Mouse (Mus musculus) MEL (cell line): ENCODE measurements at regions not wholly inside any gene's neighbourhood (a gene's known extent, or its start where the extent isn't known, plus 50 kb on each side); places are given as distances from the start of the nearest gene placed in this dataset.

Experiments used
- DNase-seq: peaks from one replicate; pipeline ENCODE4 v3.0.0; 2011; ENCODE audit warnings: low read depth, low spot score
- H3K27ac ChIP-seq: 2 replicates; pipeline ENCODE4 v1.5.1; 2012; ENCODE audit warnings: low read depth, mild to moderate bottlenecking, control low read depth, low read length, moderate library complexity; ENCODE audit not compliant: control insufficient read depth
- H3K27me3 ChIP-seq, 2 experiments: fragments of 150-350 bp in 1 of 2; sonication (generic) in 1 of 2; 2 replicates each; pipeline ENCODE4 v1.6.1; 2012; ENCODE audit warnings: low read length in 2 of 2, mild to moderate bottlenecking in 2 of 2, improper control_type of control experiment in 1 of 2, moderate library complexity in 1 of 2; ENCODE audit not compliant: insufficient read depth in 2 of 2, control insufficient read depth in 1 of 2
- H3K36me3 ChIP-seq, 2 experiments: 2 replicates each; pipeline ENCODE4 v1.6.1; 2012 to 2014; ENCODE audit warnings: low read length in 2 of 2, improper control_type of control experiment in 1 of 2, inconsistent platforms in 1 of 2, mild to moderate bottlenecking in 1 of 2; ENCODE audit not compliant: insufficient read depth in 2 of 2, control insufficient read depth in 1 of 2
- H3K4me1 ChIP-seq, 2 experiments: fragments of 150-350 bp in 1 of 2; sonication (generic) in 1 of 2; 2 replicates each; pipeline ENCODE4 v1.6.1; 2012; ENCODE audit warnings: low read length in 2 of 2, improper control_type of control experiment in 1 of 2, mild to moderate bottlenecking in 1 of 2; ENCODE audit not compliant: insufficient read depth in 2 of 2, control insufficient read depth in 1 of 2
- H3K4me3 ChIP-seq, 2 experiments: fragments of 150-350 bp in 1 of 2; sonication (generic) in 1 of 2; 2 replicates each; pipeline ENCODE4 v1.5.1; 2012; ENCODE audit warnings: low read depth in 2 of 2, low read length in 2 of 2, mild to moderate bottlenecking in 2 of 2, moderate library complexity in 2 of 2, control low read depth in 1 of 2, improper control_type of control experiment in 1 of 2; ENCODE audit not compliant: control insufficient read depth in 1 of 2, insufficient read depth in 1 of 2
- H3K79me2 ChIP-seq: 2 replicates; pipeline ENCODE4 v1.6.1; 2012; ENCODE audit warnings: mild to moderate bottlenecking, low read length, moderate library complexity; ENCODE audit not compliant: control insufficient read depth, poor library complexity, insufficient read depth
- H3K9ac ChIP-seq: 2 replicates; pipeline ENCODE4 v1.6.1; 2012; ENCODE audit warnings: low read depth, mild to moderate bottlenecking, control low read depth, low read length, moderate library complexity; ENCODE audit not compliant: control insufficient read depth, poor library complexity, severe bottlenecking
- H3K9me3 ChIP-seq: fragments of 150-350 bp; sonication (generic); replicated peaks from 2 replicates; pipeline ENCODE4 v1.6.1; 2012; ENCODE audit warnings: mild to moderate bottlenecking, low read length, improper control_type of control experiment, moderate library complexity; ENCODE audit not compliant: insufficient read depth
- CHD1 ChIP-seq: IDR thresholded peaks from 2 replicates; pipeline ENCODE4 v1.6.1; 2012; ENCODE audit warnings: low read depth, mild to moderate bottlenecking, inconsistent platforms, low read length, improper control_type of control experiment
- CTCF ChIP-seq, 3 experiments: IDR thresholded peaks in 2 of 3; conservative IDR thresholded peaks in 1 of 3; 2 replicates each; pipeline ENCODE4 v1.5.1; 2011 to 2012; ENCODE audit warnings: low read length in 3 of 3, low read depth in 2 of 3, mild to moderate bottlenecking in 2 of 3, improper control_type of control experiment in 1 of 3, inconsistent platforms in 1 of 3, mixed read lengths in 1 of 3, moderate library complexity in 1 of 3; ENCODE audit not compliant: control insufficient read depth in 1 of 3, insufficient read depth in 1 of 3, poor library complexity in 1 of 3, severe bottlenecking in 1 of 3
- EP300 ChIP-seq, 2 experiments: IDR thresholded peaks; 2 replicates each; pipeline ENCODE4 v1.6.1; 2011; ENCODE audit warnings: improper control_type of control experiment in 2 of 2, low read length in 2 of 2, low read depth in 1 of 2, mild to moderate bottlenecking in 1 of 2
- ETS1 ChIP-seq: IDR thresholded peaks from 2 replicates; pipeline ENCODE4 v1.6.1; 2012; ENCODE audit warnings: low read depth, mild to moderate bottlenecking, inconsistent platforms, low read length, improper control_type of control experiment, moderate library complexity
- GABPA ChIP-seq: IDR thresholded peaks from 2 replicates; pipeline ENCODE4 v1.6.1; 2012; ENCODE audit warnings: low read depth, mild to moderate bottlenecking, inconsistent platforms, low read length, improper control_type of control experiment, moderate library complexity
- GATA1 ChIP-seq: IDR thresholded peaks from 2 replicates; pipeline ENCODE4 v1.6.1; 2011; ENCODE audit warnings: low read depth, low read length, improper control_type of control experiment
- HCFC1 ChIP-seq: IDR thresholded peaks from 2 replicates; pipeline ENCODE4 v1.6.1; 2012; ENCODE audit warnings: low read depth, mild to moderate bottlenecking, inconsistent platforms, low read length, improper control_type of control experiment, moderate library complexity
- JUND ChIP-seq: IDR thresholded peaks from 2 replicates; pipeline ENCODE4 v1.6.1; 2011; ENCODE audit warnings: low read depth, mild to moderate bottlenecking, improper control_type of control experiment, low read length
- KAT2A ChIP-seq: conservative IDR thresholded peaks from 2 replicates; pipeline ENCODE4 v1.6.1; 2012; ENCODE audit warnings: low read depth, low read length, improper control_type of control experiment, inconsistent platforms
- MAX ChIP-seq: IDR thresholded peaks from 2 replicates; pipeline ENCODE4 v1.6.1; 2011; ENCODE audit warnings: low read length, improper control_type of control experiment
- MAZ ChIP-seq: IDR thresholded peaks from 2 replicates; pipeline ENCODE4 v1.6.1; 2012; ENCODE audit warnings: low read depth, mild to moderate bottlenecking, inconsistent platforms, low read length, improper control_type of control experiment
- NELFE ChIP-seq: IDR thresholded peaks from 2 replicates; pipeline ENCODE4 v1.6.1; 2011; ENCODE audit warnings: low read depth, low read length, improper control_type of control experiment
- NRF1 ChIP-seq: IDR thresholded peaks from 2 replicates; pipeline ENCODE4 v1.6.1; 2014; ENCODE audit warnings: low read depth, mild to moderate bottlenecking, inconsistent platforms, low read length, improper control_type of control experiment, moderate library complexity; ENCODE audit not compliant: poor library complexity, insufficient read depth, severe bottlenecking
- POLR2A ChIP-seq, 2 experiments: IDR thresholded peaks; 2 replicates each; pipeline ENCODE4 v1.6.1; 2011 to 2012; ENCODE audit warnings: low read length in 2 of 2, mild to moderate bottlenecking in 2 of 2, control low read depth in 1 of 2, improper control_type of control experiment in 1 of 2, low read depth in 1 of 2, moderate library complexity in 1 of 2; ENCODE audit not compliant: control insufficient read depth in 1 of 2, insufficient read depth in 1 of 2, poor library complexity in 1 of 2
- POLR2AphosphoS2 ChIP-seq: IDR thresholded peaks from 2 replicates; pipeline ENCODE4 v1.6.1; 2011; ENCODE audit warnings: low read length, improper control_type of control experiment
- POLR2AphosphoS5 ChIP-seq: IDR thresholded peaks from 2 replicates; pipeline ENCODE4 v1.6.1; 2012; ENCODE audit warnings: low read depth, borderline replicate concordance, mild to moderate bottlenecking, inconsistent platforms, low read length, moderate library complexity, mixed read lengths
- RAD21 ChIP-seq: IDR thresholded peaks from 2 replicates; pipeline ENCODE4 v1.6.1; 2011; ENCODE audit warnings: mild to moderate bottlenecking, low read depth, low read length, improper control_type of control experiment
- SIN3A ChIP-seq: IDR thresholded peaks from 2 replicates; pipeline ENCODE4 v1.6.1; 2012; ENCODE audit warnings: low read length, improper control_type of control experiment, inconsistent platforms
- SMC3 ChIP-seq: IDR thresholded peaks from 2 replicates; pipeline ENCODE4 v1.6.1; 2011; ENCODE audit warnings: low read depth, low read length, improper control_type of control experiment
- TBP ChIP-seq: IDR thresholded peaks from 2 replicates; pipeline ENCODE4 v1.8.0; 2011; ENCODE audit warnings: low read depth, low read length, improper control_type of control experiment
- TCF12 ChIP-seq: IDR thresholded peaks from 2 replicates; pipeline ENCODE4 v1.6.1; 2014; ENCODE audit warnings: low read depth, mild to moderate bottlenecking, inconsistent platforms, low read length, improper control_type of control experiment, moderate library complexity
- USF2 ChIP-seq, 2 experiments: IDR thresholded peaks; 2 replicates each; pipeline ENCODE4 v1.6.1; 2011 to 2012; ENCODE audit warnings: improper control_type of control experiment in 2 of 2, low read length in 2 of 2, borderline replicate concordance in 1 of 2, inconsistent platforms in 1 of 2, low read depth in 1 of 2, mild to moderate bottlenecking in 1 of 2; ENCODE audit not compliant: insufficient read depth in 1 of 2
- ZC3H11A ChIP-seq: IDR thresholded peaks from 2 replicates; pipeline ENCODE4 v1.6.1; 2012; ENCODE audit warnings: low read depth, mild to moderate bottlenecking, inconsistent platforms, low read length, improper control_type of control experiment
- ZMIZ1 ChIP-seq: IDR thresholded peaks from 2 replicates; pipeline ENCODE4 v1.6.1; 2012; ENCODE audit warnings: low read depth, mild to moderate bottlenecking, inconsistent platforms, low read length, improper control_type of control experiment, moderate library complexity

DNA sequence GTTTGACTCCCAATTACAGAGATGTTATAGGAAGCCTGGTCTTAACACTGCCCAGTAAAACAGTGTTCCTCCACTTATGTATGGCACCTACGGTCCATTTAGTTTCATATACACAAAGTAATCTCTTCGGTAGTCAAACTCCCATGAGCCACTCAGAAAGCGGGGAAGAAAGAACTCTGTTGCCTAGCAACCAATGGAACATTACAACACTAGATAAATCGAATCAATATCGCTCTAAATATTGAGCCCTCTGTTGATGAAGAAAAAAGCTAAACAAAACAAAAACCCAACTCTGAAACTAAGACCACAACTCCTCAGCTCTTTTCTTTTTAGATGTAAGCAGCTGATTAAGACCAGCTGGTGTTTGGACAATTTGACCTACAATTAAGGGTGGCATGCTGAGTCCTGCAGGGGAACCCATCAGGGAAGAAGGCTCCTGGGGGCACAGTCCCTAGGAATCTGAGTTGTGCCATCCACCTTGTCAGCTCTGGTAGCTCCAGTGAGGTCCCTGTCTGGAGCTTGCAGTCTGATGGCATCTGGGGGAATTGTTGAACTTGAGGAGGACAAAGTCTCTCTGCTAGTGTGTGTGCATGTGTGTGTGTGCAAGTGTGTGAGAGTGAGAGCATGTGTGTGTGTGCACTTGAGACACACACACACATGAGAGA is 315.8 kb upstream of the Auts2 start:
- no peaks in the 10 kb centered on the region for H3K9me3 ChIP-seq
- H3K9ac ChIP-seq = no peak overlapping the region
- no peak overlapping the region for H3K4me3 ChIP-seq
- TF ChIP-seq GATA1 (no peak), ETS1 (no peak), ZC3H11A (no peak), JUND (no peak), SMC3 (no peak), POLR2AphosphoS2 (no peak), CHD1 (no peak), POLR2AphosphoS5 (no peak), TBP (no peak), HCFC1 (no peak), NRF1 (no peak), NELFE (no peak), CTCF (IDR thresholded peaks at IDR 0.05 in 2 of 3, conservative IDR thresholded peaks at IDR 0.05 in 1 of 3; ENCODE audit: control insufficient read depth in 1 of 3, insufficient read depth in 1 of 3, low read depth in 2 of 3, low read length in 3 of 3, poor library complexity in 1 of 3, severe bottlenecking in 1 of 3) (no peak), RAD21 (no peak), GABPA (no peak), EP300 (IDR thresholded peaks at IDR 0.05; ENCODE audit: low read depth in 1 of 2, low read length in 2 of 2) (no peak), SIN3A (no peak), KAT2A (no peak)
- TF ChIP-seq, all 39 proteins: peak for 0
- no peak for DNase-seq
- Histone ChIP-seq H3K27ac (no peak overlapping the region), H3K4me1 (no peaks in the 10 kb centered on the region), H3K79me2 (no peaks in the 10 kb centered on the region), H3K36me3 (no peaks in the 10 kb centered on the region), H3K27me3 (no peaks in the 10 kb centered on the region)

DNA sequence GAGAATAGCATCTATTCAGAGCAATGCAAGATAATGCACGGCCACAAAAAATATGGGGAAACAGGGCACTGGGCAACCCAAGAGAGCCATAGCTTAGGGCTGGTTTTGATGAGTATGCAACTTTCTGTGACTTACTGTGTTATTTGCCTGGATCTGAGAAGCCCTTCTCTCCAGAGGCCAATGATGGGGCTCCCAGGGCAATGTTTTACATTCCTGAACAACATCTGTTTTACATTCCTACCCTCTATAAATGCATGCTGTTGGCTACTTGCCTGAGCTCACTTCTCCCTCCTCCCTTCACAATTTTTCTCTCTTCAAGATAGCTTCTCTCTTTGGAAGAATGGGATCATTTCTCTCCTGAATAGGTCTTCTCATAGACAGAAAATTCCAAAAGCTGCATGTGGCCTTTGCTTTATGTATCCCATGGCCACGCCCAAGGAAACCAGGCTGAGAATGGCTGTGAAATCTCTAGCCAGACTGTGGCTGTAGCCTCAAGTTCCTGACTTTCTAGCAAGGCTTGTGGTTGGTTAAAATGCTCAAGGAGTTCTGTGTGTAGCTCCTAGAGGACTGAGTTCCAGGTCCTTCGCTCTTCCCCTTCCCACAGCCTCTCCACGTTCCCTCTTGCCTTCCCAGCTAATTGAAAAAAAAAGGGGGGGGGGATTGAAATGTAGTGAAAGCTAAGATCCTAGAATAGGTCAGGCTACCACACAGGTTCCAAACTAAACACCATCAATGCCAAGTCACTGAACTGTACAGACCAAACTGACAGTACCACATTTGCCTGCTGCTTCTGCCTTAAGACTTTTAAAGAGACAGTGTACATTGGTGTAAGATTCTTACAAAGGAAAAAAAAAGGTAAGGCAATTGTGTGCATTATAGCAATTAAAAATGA is 312.7 kb upstream of the Auts2 start:
- Histone ChIP-seq H3K36me3 (no peaks in the 10 kb centered on the region), H3K27ac (no peak overlapping the region), H3K9ac (no peak overlapping the region), H3K4me3 (no peak overlapping the region), H3K79me2 (no peaks in the 10 kb centered on the region), H3K27me3 (no peaks in the 10 kb centered on the region), H3K4me1 (no peaks in the 10 kb centered on the region), H3K9me3 (no peaks in the 10 kb centered on the region)
- no peak for DNase-seq
- TF ChIP-seq ETS1 (no peak), POLR2A (IDR thresholded peaks at IDR 0.05; ENCODE audit: control insufficient read depth in 1 of 2, insufficient read depth in 1 of 2, low read depth in 1 of 2, low read length in 2 of 2, poor library complexity in 1 of 2) (no peak), NELFE (no peak), HCFC1 (no peak), ZMIZ1 (no peak), TCF12 (no peak), KAT2A (no peak), USF2 (IDR thresholded peaks at IDR 0.05; ENCODE audit: borderline replicate concordance in 1 of 2, insufficient read depth in 1 of 2, low read depth in 1 of 2, low read length in 2 of 2) (no peak), MAX (no peak), MAZ (no peak)
- TF ChIP-seq, all 39 proteins: peak for 0
